Mouse (Mus musculus): Measurements from ENCODE around the gene Gm29609.

The Gm29609 gene

GRCm38 (mm10) chr5:31199321-31199892 is 19.7 kb upstream of the Gm29609 start:
- intact Hi-C loops (cut with DNase I): no loop called here

DNA sequence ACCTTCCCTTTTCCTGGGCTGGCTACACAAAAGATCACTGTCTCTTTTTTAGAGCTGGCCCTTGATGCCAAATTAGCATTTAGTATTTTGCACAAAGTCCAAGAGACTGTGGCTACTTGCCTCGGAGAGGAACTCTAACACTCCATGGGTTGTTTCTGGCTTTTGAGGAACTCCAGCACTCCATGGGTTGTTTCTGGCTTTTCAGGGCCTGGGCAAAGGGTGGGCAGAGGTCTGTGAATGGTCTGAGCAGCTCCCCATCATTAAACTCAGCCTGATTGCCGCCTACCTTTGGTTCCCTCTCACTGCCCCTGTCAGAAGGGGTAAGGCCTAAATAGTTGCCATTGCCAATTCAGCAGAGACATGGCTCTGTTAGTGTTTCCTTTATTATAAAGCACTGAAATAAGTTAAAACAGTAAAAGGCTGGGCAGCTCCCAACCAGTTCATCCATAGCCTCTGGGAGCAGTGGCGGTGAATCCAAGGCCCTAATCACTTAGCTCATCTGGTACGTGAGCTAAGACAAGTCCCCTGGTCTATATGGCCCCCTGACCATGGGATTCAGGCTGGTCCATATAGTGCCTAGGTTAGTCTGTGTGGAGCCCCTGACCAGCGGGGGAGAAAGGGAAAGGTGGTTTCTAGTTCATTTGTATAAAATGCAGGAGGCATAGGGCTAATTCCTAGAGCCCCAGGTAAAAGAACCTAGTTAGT is 19.1 kb upstream of the Gm29609 start:
- intact Hi-C loops (cut with DNase I): no loop called here

DNA sequence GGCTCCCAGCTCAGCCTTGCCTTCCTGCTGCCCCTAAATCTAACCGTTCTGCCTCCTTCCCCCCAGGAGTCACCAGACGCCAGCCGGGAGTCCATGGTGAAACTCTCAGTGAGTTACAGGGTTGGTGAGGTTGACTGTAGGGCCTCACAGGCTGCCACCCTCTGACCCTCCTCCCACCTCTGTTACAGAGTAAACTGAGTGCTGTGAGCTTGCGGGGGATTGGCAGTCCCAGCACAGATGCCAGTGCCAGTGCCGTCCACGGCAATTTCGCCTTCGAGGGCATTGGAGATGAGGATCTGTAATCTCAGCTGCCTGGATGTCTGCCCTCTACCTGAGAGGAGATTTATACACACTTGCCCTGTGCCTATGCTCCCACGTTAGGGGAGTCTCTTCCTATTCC is 18.5 kb upstream of the Gm29609 start:
- intact Hi-C loops (cut with DNase I): no loop called here

GRCm38 (mm10) chr5:31197072-31197471 is 17.4 kb upstream of the Gm29609 start:
- intact Hi-C loops (cut with DNase I): no loop called here

- intact Hi-C loops (cut with DNase I): no loop called here
Measured at GRCm38 (mm10) chr5:31196207-31196606, 16.5 kb upstream of the Gm29609 start.

GRCm38 (mm10) chr5:31195671-31196070 is 16.0 kb upstream of the Gm29609 start:
- intact Hi-C loops (cut with DNase I): no loop called here

DNA sequence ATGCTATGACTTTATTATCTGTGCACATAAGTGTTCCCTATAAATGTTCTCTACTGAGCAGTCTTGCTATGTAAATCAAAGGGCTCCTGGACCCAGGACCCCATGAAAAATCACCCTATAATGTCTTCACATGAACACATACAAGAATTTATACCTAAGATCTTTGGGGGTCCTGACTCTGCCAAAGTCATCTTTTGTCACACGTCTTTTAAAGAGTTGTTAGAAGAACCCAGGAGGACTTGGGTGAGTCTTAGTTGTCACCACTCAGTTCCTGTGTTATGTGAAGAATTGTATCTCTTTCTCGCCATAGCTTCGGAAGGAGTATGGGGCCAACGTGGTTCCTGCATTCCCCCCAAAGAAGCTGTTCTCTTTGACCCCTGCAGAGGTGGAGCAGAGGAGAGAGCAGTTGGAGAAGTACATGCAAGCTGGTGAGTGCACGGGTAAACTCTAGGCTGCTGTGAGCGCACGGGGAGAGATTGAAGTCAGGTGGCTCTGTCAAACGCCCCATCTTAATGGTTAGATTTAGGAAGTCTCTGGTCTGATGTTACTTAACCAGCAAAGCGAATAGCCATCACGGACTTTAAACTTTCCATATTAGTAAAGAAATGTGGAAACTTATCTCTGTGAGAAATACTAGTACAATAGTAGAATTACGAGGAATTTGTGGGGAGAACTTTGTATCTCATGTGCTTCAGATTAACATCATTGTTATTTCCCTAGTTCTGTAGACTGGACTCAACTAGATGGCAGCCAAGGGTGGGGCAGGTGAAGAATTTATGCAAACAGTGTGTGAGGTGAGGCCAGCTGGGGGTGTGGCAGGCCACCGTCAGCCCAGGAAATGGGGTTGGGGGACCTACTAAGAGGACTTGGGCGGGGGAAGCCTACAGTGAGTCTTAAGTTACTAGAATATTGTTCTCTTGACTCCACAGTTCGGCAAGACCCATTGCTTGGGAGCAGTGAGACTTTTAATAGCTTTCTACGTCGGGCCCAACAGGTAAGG is 15.1 kb upstream of the Gm29609 start:
- intact Hi-C loops (cut with DNase I): no loop called here

DNA sequence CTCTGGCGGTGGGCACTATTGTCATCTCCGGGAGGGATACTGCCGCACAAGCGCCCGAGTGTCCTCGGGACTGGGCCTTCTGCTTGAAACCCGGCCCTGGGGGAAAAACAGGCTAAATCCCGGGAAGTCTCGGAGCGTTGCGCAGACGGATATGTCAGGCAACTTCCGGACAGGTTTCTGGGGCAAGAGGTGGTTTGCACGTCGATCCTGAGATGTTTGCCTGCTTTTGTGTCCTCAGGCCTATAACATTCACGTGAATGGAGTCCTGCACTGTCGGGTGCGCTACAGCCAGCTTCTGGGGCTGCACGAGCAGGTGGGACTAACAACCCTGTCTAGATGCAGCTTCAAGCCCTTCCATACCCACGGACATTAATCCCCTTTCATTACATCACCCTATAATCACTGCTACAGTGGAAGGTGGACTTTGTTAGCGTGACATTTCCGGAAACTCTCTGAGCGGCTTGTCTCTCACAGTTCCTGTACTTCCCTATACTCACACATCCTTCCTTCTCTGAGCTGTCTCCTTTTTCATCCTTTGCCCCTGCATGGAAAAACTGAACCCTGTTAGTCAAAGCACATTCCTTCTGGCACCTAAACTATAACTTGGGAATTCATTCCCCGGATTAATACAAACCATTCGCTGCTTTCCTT is 14.0 kb upstream of the Gm29609 start:
- intact Hi-C loops (cut with DNase I): no loop called here

DNA sequence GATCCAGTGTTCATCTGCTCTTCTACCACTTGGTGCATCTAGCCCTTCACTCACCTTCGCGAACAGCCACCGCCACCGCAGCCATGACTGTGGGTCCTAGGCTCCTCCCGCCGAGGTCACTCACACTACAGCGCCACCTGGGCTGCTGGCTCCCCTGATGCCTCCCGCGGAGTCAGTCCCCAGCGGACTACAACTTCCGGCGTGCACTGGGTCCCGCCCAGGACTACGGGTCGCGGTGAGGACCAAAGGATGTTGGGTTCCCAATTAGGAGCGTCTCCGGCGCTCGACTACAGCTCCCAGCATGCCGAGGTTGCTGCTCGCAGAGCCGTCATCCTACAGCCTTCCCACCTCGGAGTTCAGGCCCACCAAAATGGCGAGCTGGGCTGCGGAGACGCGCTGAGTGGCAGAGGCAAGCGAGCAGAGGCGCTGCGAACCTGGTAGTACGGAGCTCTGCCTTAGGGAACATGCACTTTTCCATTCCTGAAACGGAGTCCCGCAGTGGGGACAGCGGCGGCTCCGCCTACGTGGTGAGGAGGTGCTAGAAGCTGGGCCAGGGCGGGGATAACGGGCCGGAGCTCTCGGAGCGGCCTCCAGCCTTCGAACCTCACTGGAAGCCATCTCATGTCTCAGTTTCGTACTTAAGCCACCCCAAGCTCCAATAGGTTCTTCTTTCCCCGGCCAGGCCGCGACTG is 13.4 kb upstream of the Gm29609 start, which contains the start of the genes Snx17 and Eif2b4:
Snx17 (plus strand) TSS at position 289 of the 692 bp plus-strand sequence.
Eif2b4 (minus strand) TSS at position 492 of the 692 bp plus-strand sequence.
- intact Hi-C loops (cut with DNase I): no loop called here

DNA sequence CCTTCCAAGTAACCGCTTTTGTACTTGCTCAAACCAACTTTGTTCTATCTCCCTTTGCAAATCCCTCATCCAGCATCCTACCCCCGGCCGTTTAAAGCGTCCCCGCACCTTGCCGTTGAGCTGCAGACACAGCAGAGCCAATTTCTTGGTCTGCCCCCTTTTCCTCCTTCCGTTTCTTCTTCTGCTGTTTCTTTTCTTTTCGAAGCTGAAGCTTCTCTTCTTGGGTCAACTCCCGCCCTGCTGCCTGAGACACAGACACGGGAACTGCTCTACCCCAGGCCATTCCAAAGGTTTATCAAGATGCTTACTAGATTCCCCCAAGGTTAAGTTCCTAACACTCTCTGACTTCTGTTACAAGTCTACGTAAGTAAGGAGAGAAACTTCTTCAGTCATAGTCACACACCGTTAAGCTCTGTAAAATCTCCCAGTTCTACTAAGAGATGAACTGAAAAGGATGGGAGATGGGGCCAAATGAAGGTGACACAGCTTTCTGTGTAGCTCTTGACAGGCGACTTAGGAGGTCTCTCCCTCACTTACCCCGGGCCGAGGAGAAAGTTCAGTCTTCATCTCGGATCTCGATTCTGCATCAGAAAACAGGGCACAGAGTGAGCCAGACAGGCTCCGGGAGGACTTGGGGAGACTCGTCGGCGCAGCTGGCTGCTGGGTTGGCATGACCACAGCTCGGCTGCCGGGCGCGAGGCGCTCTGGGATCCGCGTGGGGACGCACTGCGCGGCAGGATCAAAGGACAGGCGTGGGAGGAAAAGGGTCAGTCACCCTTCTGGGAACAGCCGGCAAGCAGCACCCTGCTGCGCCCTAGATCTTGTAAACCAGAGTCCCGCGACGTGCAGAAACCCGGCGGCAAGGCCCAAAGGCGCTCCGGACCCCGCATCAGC is 12.6 kb upstream of the Gm29609 start:
- intact Hi-C loops (cut with DNase I): no loop called here

GRCm38 (mm10) chr5:31190201-31190600 is 10.5 kb upstream of the Gm29609 start:
- intact Hi-C loops (cut with DNase I): no loop called here

GRCm38 (mm10) chr5:31188223-31188840 is 8.6 kb upstream of the Gm29609 start:
- intact Hi-C loops (cut with DNase I): loop anchor here (10.0 kb wide), 1 partner anchor 136 kb away; no protein-coding TSS in a partner anchor

- intact Hi-C loops (cut with DNase I): loop anchor here (10.0 kb wide), 1 partner anchor 141 kb away; no protein-coding TSS in a partner anchor
Measured at GRCm38 (mm10) chr5:31183678-31184077, 4.0 kb upstream of the Gm29609 start.

DNA sequence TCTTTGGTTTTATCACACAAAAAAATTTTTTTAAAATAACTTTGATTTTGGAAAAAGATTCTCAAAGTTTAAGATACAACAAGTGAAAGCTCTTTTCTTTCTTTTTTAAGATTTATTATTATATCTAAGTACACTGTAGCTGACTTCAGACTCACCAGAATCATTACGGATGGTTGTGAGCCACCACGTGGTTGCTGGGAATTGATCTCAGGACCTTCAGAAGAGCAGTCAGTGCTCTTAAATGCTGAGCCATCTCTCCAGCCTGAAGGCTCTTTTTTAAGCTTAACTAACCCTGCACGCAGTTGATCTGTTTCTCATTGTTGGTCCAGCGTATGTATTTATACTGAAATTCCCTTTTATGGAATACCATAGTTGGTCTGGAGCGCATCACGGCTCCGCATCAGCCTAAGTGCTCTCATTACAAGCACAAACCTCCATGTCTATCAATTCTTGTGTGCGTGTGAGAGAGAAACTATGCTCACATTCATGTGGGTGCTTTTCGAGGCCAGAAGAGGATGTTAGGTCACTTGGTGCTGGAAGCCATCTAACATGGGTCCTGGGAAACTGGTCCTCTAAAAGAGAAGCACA is 1.6 kb upstream of the Gm29609 start:
- intact Hi-C loops (cut with DNase I): loop anchor here (10.0 kb wide), 1 partner anchor 144 kb away; no protein-coding TSS in a partner anchor

DNA sequence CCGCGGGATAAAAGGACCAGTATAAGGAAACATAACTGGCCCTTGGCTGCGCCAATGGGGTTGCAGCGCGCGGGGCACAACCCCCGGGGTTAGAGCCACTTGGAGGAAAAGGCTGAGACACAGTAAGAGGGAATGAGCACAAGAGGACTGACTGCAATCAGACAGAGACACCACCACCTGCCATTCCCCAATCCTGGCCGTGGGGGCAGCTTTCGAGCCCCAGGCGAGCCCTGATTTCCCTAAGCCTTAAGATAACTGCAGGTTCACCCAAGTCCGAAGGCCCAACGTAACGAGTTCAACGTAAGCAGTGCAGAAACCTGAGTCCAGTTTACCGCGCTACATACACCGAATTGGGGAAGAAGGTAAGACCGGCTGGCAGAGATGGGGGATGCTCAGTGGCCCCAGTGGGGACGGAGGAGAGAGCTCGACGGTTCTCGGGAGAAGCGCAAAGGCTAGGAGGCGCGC is 378 bp downstream of the Gm29609 start:
- intact Hi-C loops (cut with DNase I): no loop called here

DNA sequence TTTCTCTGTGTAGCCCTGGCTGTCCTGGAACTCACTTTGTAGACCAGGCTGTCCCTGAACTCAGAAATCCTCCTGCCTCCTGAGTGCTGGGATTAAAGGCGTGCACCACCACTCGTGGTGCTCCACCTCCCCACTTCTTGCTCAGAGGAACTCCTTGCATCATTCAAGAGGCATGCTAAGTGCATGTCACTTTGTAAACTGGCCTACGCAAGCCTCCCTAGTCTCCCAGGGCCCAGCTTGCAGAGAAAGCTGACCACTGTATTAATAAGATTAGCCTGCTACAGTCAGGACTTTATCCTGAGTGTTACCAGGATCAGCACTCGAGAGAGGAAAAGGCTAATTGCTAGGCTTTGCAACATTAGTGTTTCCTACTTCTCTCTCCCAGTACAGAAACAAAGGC is 11.1 kb downstream of the Gm29609 start:
- intact Hi-C loops (cut with DNase I): no loop called here

- intact Hi-C loops (cut with DNase I): no loop called here
Measured at GRCm38 (mm10) chr5:31164878-31165277, 14.8 kb downstream of the Gm29609 start.

DNA sequence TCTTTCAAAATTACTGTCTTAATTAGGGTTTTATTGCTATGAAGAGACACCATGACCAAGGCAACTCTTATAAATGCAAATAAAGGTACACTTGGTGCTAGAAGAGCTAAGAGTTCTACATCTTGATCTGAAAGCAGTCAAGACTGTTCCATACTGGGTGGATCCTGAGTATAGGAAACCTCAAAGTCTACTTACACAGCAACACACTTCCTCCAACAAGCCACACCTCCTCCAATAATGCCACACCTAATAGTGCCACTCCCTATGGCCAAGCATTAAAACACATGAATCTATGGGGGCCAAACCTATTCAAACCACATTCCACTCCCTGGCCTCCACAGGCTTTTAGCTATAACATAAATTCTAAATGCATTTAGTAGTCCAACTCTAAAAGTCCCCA is 17.2 kb downstream of the Gm29609 start:
- intact Hi-C loops (cut with DNase I): no loop called here
